Mouse (Mus musculus) left cerebral cortex, adult 2 months (tissue): ENCODE results near the gene Sdsl. TPM values are rescaled to one million over a fixed set of nuclear protein-coding genes. Genes with fewer than 3 reads are reported as not detected.

Experiments
- DNase-seq, 2 experiments: peaks; one replicate each; pipeline ENCODE4 v3.0.0; 2021 to 2022; ENCODE audit warnings: low spot score in 2 of 2, mixed read lengths in 1 of 2; ENCODE audit errors: extremely low spot score in 1 of 2
- H3K27ac ChIP-seq: fragments of 200-600 bp; 2 replicates; pipeline ENCODE4 v1.8.1; 2022
- H3K4me3 ChIP-seq: fragments of 200-600 bp; 2 replicates; pipeline ENCODE4 v1.8.1; 2022
- CTCF ChIP-seq: fragments of 200-600 bp; IDR thresholded peaks from 2 replicates; pipeline ENCODE4 v1.8.1; 2022; ENCODE audit warnings: antibody characterized with exemption, mild to moderate bottlenecking, moderate library complexity
- intact Hi-C: fragments of 180-260 bp; cut with DNase I; formaldehyde crosslinking; loops from one replicate; pipeline ENCODE4 v1.15.1; 2025
- total RNA-seq, 2 experiments: library from RNA; stranded (reverse); gene quantifications; 2 replicates each; pipeline ENCODE4 v1.2.3; 2021

The Sdsl gene
- total RNA-seq, 2 experiments from 2014 or later, result 5.3 to 7.4 TPM

DNA sequence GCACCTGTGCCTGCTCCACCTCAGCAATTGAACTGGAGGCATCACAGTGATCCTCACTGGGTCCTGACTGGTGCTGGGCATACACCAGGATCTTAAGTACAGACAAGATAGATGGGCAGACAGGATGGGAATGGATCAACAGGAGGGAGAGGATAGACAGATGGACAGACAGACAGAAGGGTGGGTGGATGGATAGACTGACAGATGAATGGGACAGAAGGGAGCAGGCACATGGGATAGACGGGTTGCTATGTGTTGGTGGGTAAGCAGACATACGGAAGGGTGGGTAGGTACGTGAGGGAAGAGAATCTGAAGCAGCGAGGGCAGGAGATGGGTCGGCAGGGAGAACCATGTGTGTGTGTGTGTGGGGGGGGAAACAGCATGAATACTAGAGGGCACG is 20.8 kb upstream of the Sdsl start:
- no peak overlapping the region for H3K27ac ChIP-seq
- no peak for TF ChIP-seq CTCF
- H3K4me3 ChIP-seq, result no peak overlapping the region
- intact Hi-C loops, result no loop called here
- no peak for DNase-seq

DNA sequence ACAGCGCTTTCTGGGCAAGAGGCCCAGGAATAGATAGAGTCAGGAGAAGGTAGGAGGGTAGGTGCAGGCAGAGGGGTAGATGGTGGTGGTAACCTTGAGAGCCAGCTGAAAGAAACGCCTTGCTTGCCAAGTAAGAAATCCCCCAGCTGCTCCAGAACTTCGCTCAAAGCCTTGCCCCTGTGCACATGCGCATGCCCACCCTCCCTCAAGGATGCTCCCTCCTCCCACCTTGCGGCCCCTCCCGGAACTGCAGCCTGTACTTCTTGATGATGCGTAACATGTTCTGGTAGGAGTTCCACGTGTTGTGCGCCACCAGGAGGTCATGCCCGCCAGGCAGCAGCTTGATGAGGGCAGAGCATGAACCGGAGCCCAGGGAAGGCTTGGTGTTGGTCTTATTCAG is 19.8 kb upstream of the Sdsl start:
- no peak overlapping the region for H3K27ac ChIP-seq
- intact Hi-C loops, result no loop called here
- peak; percentile 47 for TF ChIP-seq CTCF
- no peak overlapping the region for H3K4me3 ChIP-seq
- DNase-seq, result no peak

DNA sequence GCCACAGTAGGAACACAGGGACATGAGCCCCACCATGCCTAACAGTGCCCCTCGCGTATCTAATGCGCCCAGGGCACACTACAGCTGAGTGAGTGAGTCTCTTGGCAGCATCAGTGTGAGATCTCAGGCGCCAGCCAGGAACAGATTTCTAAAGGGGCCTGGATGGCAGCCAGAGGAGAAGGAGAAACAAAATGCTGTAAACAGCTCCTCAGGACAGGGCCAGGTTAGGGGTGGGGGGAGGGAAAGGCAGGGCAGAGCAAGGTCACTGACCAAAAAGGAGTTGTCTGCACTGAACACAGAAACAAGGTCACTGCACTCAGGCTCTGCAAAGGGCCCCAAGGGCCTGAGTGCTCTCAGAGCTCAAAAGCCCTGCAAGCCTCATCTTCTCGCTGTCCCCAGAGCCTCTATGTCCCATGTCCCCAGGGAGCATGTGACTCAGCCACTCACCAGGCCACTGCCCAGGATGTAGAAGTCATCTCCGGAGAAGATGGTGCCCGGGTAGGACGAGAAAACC is 18.1 kb upstream of the Sdsl start:
- no peak overlapping the region for H3K4me3 ChIP-seq
- no peak for TF ChIP-seq CTCF
- DNase-seq, result peak in 1 of 2 experiments; percentile 47
- intact Hi-C loops, result no loop called here
- H3K27ac ChIP-seq, result peak overlapping the region; percentile 55

DNA sequence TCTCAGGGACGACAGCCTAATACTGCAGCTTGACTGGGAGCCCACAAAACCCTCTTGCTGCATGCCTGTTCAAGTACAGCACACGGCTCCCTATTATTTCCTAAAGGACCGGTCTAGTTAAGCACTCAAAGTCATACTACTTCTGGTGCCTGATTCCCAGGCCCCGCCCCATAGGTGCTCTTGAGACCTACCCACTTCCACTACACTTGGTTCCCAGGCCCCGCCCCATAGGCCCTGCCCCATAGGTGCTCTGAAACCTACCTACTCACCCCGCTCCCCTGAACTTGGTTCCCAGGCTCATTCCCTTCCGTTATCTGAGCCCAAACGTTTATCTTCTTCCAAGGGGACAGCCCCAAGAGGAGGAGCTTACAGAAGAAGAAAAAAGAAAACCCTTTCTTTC is 15.2 kb upstream of the Sdsl start:
- Histone ChIP-seq H3K27ac (no peak overlapping the region), H3K4me3 (no peak overlapping the region)
- TF ChIP-seq CTCF, result no peak
- no peak for DNase-seq
- intact Hi-C loops, result no loop called here

- TF ChIP-seq CTCF, result no peak
Observed at GRCm38 (mm10) chr5:120483399-120483798, 10.8 kb upstream of the Sdsl start.

DNA sequence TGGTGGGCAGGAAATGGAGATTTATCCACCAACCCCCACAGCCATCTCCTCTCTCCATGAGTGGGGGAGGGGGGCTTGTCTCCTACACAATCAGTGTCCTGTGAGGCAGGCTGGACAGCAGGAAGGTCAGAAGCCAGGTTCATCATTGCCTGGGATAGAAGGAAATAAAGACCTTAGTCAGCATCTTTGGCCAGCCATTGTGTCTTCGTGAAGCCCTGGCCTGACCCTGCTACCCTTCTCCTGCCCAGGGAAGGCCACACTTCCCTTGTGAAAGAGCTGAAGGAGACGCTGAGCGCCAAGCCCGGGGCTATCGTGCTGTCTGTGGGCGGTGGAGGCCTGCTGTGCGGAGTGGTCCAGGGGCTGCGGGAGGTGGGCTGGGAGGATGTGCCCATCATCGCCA is 8.6 kb upstream of the Sdsl start:
- intact Hi-C loops, result no loop called here
- TF ChIP-seq CTCF, result no peak
- Histone ChIP-seq H3K27ac (no peak overlapping the region), H3K4me3 (no peak overlapping the region)
- no peak for DNase-seq

More at GRCm38 (mm10) chr5:120483399-120483798, 10.8 kb upstream of the Sdsl start:
- intact Hi-C loops, result no loop called here
- H3K27ac ChIP-seq, result no peak overlapping the region
- no peak overlapping the region for H3K4me3 ChIP-seq
- DNase-seq, result no peak

DNA sequence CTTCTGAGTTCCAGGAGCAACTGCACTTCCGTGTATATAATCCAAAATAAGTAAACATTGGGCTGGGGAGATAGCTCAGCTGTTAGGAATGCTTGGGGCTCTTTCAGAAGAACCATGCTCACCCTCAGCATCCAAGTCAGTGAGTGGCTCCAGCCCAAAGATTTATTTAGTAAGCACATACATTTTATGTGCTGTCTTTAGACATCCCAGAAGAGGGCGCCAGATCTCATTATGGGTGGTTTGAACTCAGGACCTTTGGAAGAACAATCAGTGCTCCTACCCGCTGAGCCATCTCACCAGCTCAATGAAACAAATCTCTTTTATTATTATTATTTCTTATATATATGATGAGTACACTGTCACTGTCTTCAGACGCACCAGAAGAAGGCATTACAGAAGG is 6.9 kb upstream of the Sdsl start:
- peak; percentile 39 for TF ChIP-seq CTCF
- H3K4me3 ChIP-seq, result no peak overlapping the region
- H3K27ac ChIP-seq, result no peak overlapping the region
- intact Hi-C loops, result no loop called here
- DNase-seq, result no peak

DNA sequence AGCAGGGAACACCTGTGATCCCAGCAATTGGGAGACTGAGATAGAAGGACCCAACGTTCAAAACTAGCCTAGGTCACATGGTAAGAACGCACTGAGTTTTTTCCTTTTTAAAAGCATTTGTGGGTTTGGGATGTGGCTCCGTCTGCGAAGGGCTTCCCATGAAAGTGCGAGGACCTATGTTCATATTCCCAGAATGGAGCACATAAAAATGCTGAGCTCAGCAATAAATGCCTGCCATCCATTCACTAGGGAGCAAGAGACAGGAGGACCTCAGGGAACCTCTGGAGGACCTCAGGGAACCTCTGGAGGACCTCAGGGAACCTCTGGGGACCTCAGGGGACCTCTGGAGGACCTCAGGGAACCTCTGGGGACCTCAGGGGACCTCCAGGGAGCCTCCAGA is 5.4 kb upstream of the Sdsl start:
- no peak overlapping the region for H3K4me3 ChIP-seq
- intact Hi-C loops, result no loop called here
- H3K27ac ChIP-seq, result no peak overlapping the region
- no peak for DNase-seq
- no peak for TF ChIP-seq CTCF

GRCm38 (mm10) chr5:120476296-120476695 is 3.7 kb upstream of the Sdsl start, which contains the start of gene Sds:
Gene Sds, plus strand, starts transcription at chr5:120476526.
- DNase-seq, result no peak
- intact Hi-C loops, result no loop called here
- no peak for TF ChIP-seq CTCF
- no peak within 1 kb of the TSS for H3K4me3 ChIP-seq
- H3K27ac ChIP-seq, result no peak within 1 kb of the TSS

DNA sequence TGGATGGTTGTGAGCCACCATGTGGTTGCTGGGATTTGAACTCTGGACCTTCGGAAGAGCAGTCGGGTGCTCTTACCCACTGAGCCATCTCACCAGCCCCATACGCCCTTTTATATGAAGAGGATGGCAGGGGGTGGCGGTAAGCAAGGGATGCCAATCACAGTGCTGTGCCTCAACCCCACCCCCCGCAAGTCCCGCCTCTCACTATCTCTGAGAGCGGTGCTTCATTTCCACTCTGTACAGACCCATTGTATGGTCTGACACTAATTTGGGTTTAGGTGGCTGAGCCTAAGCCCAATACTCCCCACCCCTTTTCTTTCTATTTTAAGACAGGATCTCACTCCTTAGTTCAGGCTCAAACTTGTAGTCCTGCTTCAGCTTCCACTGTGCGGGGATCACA is 3.3 kb upstream of the Sdsl start:
- intact Hi-C loops, result no loop called here
- no peak for TF ChIP-seq CTCF
- Histone ChIP-seq H3K4me3 (no peak overlapping the region), H3K27ac (no peak overlapping the region)
- DNase-seq, result no peak

DNA sequence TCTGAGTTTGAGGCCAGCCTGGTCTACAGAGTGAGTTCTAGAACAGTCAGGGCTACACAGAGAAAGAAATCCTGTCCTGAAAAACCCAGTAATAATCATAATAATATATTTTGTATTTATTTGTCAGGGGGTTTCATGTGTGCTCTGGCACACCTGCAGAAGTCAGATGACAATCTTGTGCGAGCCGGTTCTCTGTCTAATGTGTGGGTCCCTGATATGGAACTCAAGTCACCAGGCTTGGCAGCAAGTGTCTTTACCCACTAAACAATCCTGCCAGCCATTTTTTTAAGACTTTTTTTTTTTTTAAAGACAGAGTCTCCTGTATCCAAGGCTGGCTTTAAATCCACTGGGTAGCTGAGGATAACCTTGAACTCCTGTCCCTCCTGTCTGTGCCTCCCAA is 751 bp upstream of the Sdsl start:
- no peak for TF ChIP-seq CTCF
- intact Hi-C loops, result no loop called here
- Histone ChIP-seq H3K4me3 (no peak overlapping the region), H3K27ac (no peak overlapping the region)
- DNase-seq, result no peak

DNA sequence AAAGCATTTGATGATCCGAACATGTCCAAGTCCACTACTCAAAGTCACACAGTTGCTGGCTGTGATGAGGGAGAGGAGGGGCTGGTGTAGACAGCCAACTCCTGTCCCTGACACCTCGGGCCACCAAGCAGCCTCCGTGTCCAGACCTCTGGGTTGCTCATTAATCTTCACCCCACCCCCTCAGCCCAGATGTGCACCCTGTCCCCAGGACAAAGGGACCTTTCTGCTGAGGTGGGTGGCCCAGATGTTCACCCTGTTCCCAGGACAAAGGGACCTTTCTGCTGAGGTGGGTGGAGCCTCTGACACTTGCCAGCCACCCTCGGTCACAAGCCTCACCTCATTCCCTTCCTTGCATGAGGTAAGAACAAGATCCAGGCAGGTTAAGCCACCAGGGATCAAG is 1.1 kb downstream of the Sdsl start:
- intact Hi-C loops, result no loop called here
- no peak overlapping the region for H3K4me3 ChIP-seq
- no peak for DNase-seq
- TF ChIP-seq CTCF, result no peak
- H3K27ac ChIP-seq, result no peak overlapping the region

DNA sequence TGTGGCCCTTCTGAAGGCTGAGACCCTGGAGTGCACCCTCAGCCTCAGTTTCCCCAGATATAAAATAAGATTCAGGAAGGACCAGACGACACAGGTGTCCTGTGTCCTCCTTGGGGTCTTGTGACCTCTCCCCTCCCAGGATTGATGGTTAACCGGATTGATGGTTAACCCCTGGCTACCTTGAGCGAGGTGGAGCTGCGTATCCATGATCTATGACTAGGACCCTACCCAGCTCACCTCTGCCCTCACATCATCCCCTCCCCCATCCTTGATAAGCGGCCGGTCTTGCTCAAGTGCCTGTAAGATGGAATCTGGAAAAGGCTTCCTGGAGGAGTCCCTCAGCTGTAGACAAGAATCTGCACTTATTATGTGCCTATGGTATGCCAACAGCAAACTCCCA is 3.8 kb downstream of the Sdsl start:
- no peak overlapping the region for H3K27ac ChIP-seq
- TF ChIP-seq CTCF, result no peak
- no peak for DNase-seq
- H3K4me3 ChIP-seq, result no peak overlapping the region
- intact Hi-C loops, result no loop called here
